Mouse (Mus musculus): ENCODE measurements around the gene Rab20. TPM values are rescaled to one million over a fixed set of nuclear protein-coding genes. Genes with fewer than 3 reads are reported as not detected.

Rab20 gene
- polyA plus RNA-seq, 1 experiment from 2014 or later: 0.99 TPM

DNA sequence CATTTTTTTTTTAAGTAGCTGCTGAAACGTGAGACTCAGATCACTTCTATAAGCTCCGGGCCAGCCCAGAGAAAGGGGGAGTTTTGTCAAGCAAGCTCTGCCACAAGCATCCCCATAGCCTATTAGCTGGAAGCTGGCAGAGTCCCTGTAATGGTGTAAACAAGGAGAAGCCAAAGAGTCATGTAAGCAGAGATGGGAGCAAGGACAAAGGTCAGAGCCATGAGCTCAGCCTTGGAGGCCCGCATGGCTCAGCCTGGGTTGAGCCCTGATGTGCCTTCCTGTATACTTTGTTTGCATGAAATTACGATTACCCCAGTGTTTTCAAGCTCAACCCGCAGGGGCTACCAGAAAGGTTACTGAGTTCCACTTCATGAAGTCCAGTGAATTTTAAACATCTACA lies 19.5 kb downstream of the Rab20 start:
- no peaks in the 10 kb centered on the region for H3K36me3 ChIP-seq
- DNase-seq (ENCODE audit: low spot score): no peak
- WGBS: 41% methylated on average over 5 of the region's 5 CpGs
- no peaks in the 10 kb centered on the region for H3K9me3 ChIP-seq (replicated peaks)
- H3K4me3 ChIP-seq: no peak overlapping the region
- no peaks in the 10 kb centered on the region for H3K27me3 ChIP-seq (ENCODE audit: low read depth, poor library complexity, severe bottlenecking)
- H3K4me1 ChIP-seq: peaks cover 15% of the 10 kb centered on the region
- H3K27ac ChIP-seq: no peak overlapping the region

DNA sequence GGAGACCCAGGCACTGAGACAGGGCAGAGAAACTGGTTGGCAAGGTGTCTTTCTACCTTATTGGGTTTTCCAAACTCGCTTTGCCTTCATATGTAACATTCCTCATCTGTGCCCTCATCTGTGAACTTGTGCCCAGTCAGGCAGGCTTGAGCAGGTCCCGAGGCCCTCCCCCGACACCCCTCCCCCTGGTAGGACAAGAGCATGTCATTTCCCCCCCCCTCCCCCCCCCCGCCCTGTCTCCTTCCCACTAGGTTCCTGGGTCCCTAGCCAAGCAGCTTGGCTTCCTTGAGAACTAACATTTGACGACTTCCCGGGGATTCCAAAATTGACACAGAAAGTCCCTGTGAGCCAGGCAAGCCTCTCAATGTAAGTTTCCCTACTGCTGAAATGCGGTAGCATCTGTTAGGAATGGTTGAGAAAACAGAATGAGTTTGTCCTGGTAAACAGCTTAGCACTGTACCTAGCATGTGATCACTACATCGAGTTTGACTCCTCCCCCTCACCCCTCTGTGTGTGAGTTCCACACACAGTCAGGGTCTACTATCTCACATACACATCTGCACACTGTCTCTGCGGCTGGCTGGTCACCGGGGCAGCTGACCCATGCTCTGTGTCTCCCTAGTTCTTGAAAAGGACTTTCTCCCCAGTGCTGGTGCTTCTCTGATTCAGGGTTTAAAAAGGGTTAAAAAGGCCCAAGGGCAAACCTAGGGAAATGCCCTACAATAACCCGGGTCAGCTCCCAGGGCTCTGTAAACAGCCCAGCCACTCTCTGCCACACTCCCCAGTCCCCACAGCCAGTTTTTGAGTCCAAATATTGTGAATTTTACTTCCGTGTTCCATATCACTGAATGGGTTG lies 20.3 kb downstream of the Rab20 start:
- Histone ChIP-seq H3K4me1 (peaks cover 15% of the 10 kb centered on the region), H3K9me3 (replicated peaks) (no peaks in the 10 kb centered on the region), H3K36me3 (no peaks in the 10 kb centered on the region), H3K27ac (no peak overlapping the region), H3K27me3 (ENCODE audit: low read depth, poor library complexity, severe bottlenecking) (no peaks in the 10 kb centered on the region), H3K4me3 (no peak overlapping the region)
- 47% methylated on average over 12 of the region's 12 CpGs for WGBS
- DNase-seq (ENCODE audit: low spot score): no peak

DNA sequence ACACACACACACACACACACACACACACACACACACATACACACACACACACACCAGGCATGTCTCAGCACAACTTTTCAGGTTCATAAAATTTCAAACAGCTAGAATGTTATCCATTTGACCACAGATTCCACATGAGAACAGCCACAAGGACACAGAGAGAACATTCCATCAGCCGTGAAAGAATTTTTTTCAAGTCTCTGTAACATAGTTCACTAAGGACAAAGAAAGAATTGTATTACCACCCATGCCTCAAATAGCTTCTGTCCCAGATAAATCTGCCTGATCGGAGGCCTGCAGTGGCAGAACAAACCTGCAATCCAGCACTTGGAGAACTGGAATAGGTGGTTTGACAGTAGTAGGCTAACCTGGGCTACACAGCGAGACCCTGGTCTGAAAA lies 21.2 kb downstream of the Rab20 start:
- Histone ChIP-seq H3K4me1 (peaks cover 15% of the 10 kb centered on the region), H3K27me3 (ENCODE audit: low read depth, poor library complexity, severe bottlenecking) (no peaks in the 10 kb centered on the region), H3K9me3 (replicated peaks) (no peaks in the 10 kb centered on the region), H3K36me3 (no peaks in the 10 kb centered on the region), H3K4me3 (no peak overlapping the region), H3K27ac (no peak overlapping the region)
- no peak for DNase-seq (ENCODE audit: low spot score)
- 87% methylated on average over 3 of the region's 3 CpGs for WGBS

DNA sequence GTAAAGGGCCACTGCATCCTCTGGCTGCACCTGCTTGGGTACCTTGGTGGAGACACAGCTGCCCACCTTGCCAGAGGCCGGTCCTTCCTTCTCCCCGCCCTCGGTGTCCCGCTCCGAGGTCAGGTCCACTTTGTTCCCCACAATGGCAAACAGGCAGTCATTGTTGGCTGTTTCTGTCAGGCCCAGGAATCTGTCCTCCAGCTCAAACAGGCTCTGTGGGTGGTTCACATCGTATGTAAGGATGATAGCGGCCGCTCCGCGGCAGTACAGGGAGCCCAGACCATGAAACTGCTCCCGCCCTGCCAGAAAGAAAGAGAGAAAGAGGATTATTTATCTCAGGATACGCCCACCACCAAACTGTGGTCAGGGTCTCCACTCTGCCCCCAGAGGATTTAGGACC lies 24.3 kb downstream of the Rab20 start:
- Histone ChIP-seq H3K4me1 (peaks cover 24% of the 10 kb centered on the region), H3K4me3 (no peak overlapping the region), H3K36me3 (no peaks in the 10 kb centered on the region), H3K9me3 (replicated peaks) (no peaks in the 10 kb centered on the region), H3K27me3 (ENCODE audit: low read depth, poor library complexity, severe bottlenecking) (no peaks in the 10 kb centered on the region), H3K27ac (0 out of 2 replicates have a peak overlapping the region, but pooled peaks have one; percentile 16)
- DNase-seq (ENCODE audit: low spot score): no peak
- WGBS: 78% methylated on average over 12 of the region's 12 CpGs

DNA sequence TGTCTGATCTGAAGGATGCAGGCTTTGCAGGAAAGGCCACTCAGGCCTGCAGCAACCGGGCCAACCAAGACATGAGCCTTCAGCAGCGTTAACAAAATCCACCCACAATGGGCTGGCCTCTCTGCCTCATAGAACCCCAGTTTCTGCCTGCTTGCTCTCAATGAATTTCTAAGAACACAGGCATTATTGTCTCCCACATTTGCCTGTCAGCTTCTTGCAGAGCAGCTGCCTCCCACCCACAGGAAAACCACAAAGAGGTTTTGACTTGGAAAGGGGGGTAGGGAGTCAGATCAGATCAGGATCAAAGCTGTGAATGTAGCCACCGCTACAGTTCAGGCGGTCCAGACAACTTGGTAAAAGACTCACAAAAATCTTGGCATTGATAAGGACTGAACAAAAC lies 25.5 kb downstream of the Rab20 start:
- 70% methylated on average over 4 of the region's 4 CpGs for WGBS

DNA sequence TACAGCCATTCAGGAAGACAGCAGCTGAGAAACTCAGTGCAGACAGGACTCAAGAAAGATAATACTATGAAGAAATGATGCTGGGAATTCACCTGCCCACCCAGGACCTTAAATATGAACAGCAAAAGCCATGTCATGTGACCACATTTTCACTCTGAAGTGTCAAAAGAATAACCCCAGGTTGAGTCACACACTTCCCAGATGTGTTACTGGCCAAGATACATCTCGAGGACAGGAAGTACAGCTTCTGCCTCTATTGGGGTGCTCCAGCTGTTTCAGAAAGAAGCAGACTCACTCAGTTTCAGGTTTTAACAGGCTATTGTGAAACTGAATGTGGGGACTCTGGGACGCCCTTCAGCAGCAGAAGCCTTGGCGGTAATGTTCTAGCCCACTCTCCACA lies 26.0 kb downstream of the Rab20 start:
- H3K36me3 ChIP-seq: peaks cover 16% of the 10 kb centered on the region
- peaks cover 10% of the 10 kb centered on the region for H3K4me1 ChIP-seq
- DNase-seq (ENCODE audit: low spot score): no peak
- 84% methylated on average over 3 of the region's 3 CpGs for WGBS
- no peak overlapping the region for H3K4me3 ChIP-seq
- H3K9me3 ChIP-seq (replicated peaks): no peaks in the 10 kb centered on the region
- H3K27ac ChIP-seq: no peak overlapping the region
- no peaks in the 10 kb centered on the region for H3K27me3 ChIP-seq (ENCODE audit: low read depth, poor library complexity, severe bottlenecking)

More for the DNA sequence above, 25.5 kb downstream of the Rab20 start:
- Histone ChIP-seq H3K27ac (no peak overlapping the region), H3K27me3 (ENCODE audit: low read depth, poor library complexity, severe bottlenecking) (no peaks in the 10 kb centered on the region), H3K4me3 (no peak overlapping the region), H3K36me3 (peaks cover 12% of the 10 kb centered on the region), H3K4me1 (peaks cover 14% of the 10 kb centered on the region), H3K9me3 (replicated peaks) (no peaks in the 10 kb centered on the region)
- no peak for DNase-seq (ENCODE audit: low spot score)

DNA sequence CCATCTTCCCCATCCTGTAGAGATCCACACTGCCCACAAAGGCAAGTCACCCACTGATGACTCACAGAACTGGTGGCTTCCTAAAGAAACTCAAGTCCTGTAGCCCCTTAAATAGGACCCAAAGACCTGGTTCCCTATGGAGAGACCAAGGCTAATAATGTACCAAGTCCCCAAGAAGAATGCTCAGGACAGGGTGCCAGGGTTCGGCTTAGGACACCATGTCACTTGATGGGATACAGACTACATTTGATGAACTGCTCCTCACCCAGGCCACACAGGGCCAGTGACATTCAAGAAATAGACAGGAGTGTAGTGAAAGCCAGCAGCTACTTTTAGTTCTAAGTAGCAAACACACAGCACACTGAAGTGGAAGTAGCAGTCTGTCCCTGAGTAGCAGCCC lies 26.4 kb downstream of the Rab20 start:
- peaks cover 19% of the 10 kb centered on the region for H3K36me3 ChIP-seq
- H3K4me1 ChIP-seq: peaks cover 10% of the 10 kb centered on the region
- 95% methylated on average over 1 of the region's 1 CpGs for WGBS
- no peak overlapping the region for H3K27ac ChIP-seq
- H3K27me3 ChIP-seq (ENCODE audit: low read depth, poor library complexity, severe bottlenecking): no peaks in the 10 kb centered on the region
- DNase-seq (ENCODE audit: low spot score): no peak
- no peaks in the 10 kb centered on the region for H3K9me3 ChIP-seq (replicated peaks)
- H3K4me3 ChIP-seq: no peak overlapping the region

DNA sequence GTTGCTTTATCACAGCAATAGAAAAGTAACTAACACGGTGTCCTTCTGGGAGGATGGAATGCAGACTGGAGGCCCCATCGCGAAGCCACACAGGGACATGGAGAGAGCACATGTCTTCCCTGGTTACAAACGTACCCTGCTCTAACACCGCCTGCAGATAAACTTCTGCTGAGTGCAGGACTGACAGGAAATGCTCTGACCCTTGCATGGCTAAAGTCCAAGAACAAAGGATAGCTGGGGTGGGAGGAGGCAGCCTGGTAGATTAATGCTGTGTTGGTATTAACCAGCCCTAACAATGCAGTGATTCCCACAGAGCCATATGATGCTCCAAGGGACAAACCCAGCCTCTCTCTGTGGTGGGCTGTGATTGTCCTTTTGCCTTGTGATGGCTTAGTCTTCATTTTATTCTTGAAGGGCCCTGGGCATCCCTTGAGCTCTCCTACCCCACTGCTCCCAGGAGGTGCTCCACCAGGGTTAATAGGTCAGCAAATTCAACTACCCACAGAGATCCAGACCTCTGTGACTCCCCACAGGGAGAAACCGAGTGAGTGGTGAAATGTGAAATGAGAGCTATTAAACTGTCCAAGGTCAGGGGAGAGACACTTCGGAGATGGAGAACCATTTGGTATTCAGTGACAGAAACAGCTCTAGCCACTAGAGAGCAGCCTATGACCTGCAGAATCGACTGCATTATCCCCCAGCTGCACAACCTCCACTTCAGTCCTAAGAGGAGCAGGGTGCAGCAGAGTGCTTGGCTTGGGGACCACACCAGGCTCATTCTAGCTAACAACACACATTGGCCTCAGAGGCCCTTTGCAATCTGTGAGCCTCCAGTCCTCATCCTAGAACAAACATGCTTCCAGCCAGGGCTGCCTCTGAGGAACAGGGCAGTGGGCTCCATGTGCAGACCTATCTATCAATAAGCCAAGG lies 28.1 kb downstream of the Rab20 start:
- peak overlapping the region; percentile 31 for H3K27ac ChIP-seq
- no peaks in the 10 kb centered on the region for H3K27me3 ChIP-seq (ENCODE audit: low read depth, poor library complexity, severe bottlenecking)
- DNase-seq (ENCODE audit: low spot score): no peak
- peaks cover 10% of the 10 kb centered on the region for H3K4me1 ChIP-seq
- no peak overlapping the region for H3K4me3 ChIP-seq
- WGBS: 45% methylated on average over 8 of the region's 8 CpGs
- H3K36me3 ChIP-seq: peaks cover 35% of the 10 kb centered on the region
- no peaks in the 10 kb centered on the region for H3K9me3 ChIP-seq (replicated peaks)

DNA sequence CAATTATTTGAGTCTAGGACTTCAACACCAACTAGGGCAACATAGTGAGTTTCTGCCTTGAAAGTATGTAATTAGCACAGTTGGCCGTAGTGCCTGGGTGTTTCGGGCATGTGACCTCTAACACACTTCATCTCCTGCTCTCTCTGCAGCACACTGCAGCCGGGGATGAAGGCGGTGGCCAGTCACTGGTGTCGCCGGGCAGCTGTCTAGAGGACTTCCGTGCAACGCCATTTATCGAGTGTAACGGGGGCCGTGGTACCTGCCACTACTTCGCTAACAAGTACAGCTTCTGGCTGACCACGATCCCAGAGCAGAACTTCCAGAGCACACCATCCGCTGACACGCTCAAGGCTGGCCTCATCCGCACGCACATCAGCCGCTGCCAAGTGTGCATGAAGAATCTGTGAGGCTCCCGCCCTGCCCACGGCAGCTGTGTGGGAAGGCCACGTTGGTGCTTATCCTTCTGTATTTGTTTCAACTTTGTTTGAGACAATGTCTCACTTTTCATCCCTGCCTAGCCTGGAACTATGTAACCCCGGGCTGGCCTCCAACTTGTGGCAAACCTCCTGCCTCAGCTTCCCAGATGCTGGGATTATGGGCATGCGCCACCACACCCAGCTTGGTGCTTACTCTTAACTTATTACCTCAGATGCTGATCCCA lies 30.5 kb downstream of the Rab20 start:
- Histone ChIP-seq H3K4me3 (no peak overlapping the region), H3K27ac (no peak overlapping the region), H3K36me3 (peaks cover 59% of the 10 kb centered on the region), H3K27me3 (ENCODE audit: low read depth, poor library complexity, severe bottlenecking) (no peaks in the 10 kb centered on the region), H3K9me3 (replicated peaks) (no peaks in the 10 kb centered on the region), H3K4me1 (peaks cover 10% of the 10 kb centered on the region)
- DNase-seq (ENCODE audit: low spot score): no peak
- WGBS: 94% methylated on average over 23 of the region's 23 CpGs

DNA sequence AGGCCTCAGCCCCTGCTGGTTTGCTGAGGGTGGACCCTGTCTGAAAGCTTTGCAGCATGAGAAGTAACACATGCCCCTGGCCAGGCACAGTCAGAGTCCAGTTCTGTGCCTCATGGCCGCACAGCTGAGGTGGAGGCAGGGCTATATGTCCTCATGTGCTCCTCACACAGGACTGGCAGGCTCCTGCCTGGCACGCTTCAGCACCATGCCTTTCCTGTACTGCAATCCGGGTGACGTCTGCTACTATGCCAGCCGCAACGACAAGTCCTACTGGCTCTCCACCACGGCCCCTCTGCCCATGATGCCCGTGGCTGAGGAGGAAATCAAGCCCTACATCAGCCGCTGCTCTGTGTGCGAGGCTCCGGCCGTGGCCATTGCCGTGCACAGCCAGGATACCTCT lies 32.7 kb downstream of the Rab20 start:
- H3K27me3 ChIP-seq (ENCODE audit: low read depth, poor library complexity, severe bottlenecking): no peaks in the 10 kb centered on the region
- 94% methylated on average over 13 of the region's 13 CpGs for WGBS
- no peaks in the 10 kb centered on the region for H3K9me3 ChIP-seq (replicated peaks)
- H3K27ac ChIP-seq: no peak overlapping the region
- DNase-seq (ENCODE audit: low spot score): no peak
- peaks cover 82% of the 10 kb centered on the region for H3K36me3 ChIP-seq
- no peak overlapping the region for H3K4me3 ChIP-seq
- H3K4me1 ChIP-seq: peaks cover 7% of the 10 kb centered on the region

DNA sequence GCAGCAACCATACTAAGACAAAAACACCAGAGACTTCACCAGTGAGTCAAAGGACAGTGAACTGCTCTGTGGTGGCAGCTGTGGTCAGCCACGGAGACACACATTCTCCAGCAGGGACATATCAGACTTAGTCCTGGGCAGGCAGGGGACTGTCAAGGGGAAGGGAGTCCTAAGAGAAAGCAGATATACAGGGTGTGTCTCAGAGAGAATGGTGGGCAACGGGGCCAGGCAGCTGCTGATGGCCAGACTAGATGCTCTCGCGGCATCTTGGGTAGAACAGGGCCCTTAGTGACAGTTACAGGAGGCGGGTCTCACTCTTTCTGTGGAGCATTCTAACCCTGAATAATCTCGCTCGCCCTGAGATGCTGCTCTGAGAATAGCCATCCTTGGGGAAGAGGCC lies 34.3 kb downstream of the Rab20 start:
- Histone ChIP-seq H3K27me3 (ENCODE audit: low read depth, poor library complexity, severe bottlenecking) (no peaks in the 10 kb centered on the region), H3K27ac (no peak overlapping the region), H3K4me3 (no peak overlapping the region), H3K9me3 (replicated peaks) (no peaks in the 10 kb centered on the region), H3K36me3 (peaks cover 97% of the 10 kb centered on the region), H3K4me1 (no peaks in the 10 kb centered on the region)
- WGBS: 86% methylated on average over 7 of the region's 7 CpGs
- DNase-seq (ENCODE audit: low spot score): no peak

DNA sequence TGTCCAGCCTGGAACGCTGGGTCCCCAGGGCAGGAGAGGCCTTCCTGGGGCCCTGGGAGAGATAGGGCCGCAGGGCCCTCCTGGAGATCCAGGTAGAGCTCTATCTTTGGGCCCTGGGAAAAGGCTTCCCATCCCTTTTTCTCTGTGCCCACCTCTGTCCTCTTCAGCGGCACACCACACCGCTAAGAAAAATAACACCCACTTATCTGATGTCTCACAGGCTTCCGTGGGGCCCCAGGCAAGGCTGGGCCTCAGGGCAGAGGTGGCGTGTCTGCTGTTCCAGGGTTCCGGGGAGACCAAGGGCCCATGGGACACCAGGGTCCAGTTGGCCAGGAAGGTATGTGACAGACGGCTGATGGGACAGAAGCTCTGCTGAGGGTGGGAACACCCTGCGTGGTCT lies 34.9 kb downstream of the Rab20 start:
- H3K9me3 ChIP-seq (replicated peaks): no peaks in the 10 kb centered on the region
- no peaks in the 10 kb centered on the region for H3K27me3 ChIP-seq (ENCODE audit: low read depth, poor library complexity, severe bottlenecking)
- no peak for DNase-seq (ENCODE audit: low spot score)
- no peak overlapping the region for H3K27ac ChIP-seq
- WGBS: 90% methylated on average over 9 of the region's 9 CpGs
- H3K4me1 ChIP-seq: no peaks in the 10 kb centered on the region
- peaks cover 97% of the 10 kb centered on the region for H3K36me3 ChIP-seq
- H3K4me3 ChIP-seq: no peak overlapping the region

DNA sequence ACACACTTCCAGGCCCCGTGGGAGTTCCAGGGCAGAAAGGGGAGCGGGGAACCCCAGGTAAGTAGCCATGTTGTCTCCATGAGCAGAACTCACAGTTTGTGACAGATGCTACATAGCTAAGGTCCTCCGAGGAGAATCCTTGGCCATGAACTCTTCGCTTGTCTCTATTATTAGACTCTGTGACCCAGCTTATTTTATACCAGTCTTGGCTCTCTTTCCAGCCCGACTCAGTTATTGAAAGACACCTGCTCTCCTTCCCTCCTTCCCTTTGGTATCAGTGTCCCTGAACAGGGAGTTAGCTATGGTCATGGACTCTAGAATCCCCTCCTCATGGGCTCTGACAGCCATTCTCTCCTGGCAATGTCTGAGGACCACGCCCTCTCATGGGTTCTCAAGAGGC lies 37.2 kb downstream of the Rab20 start:
- Histone ChIP-seq H3K36me3 (peaks cover 98% of the 10 kb centered on the region), H3K4me3 (no peak overlapping the region), H3K9me3 (replicated peaks) (no peaks in the 10 kb centered on the region), H3K27ac (no peak overlapping the region), H3K4me1 (no peaks in the 10 kb centered on the region), H3K27me3 (ENCODE audit: low read depth, poor library complexity, severe bottlenecking) (no peaks in the 10 kb centered on the region)
- DNase-seq (ENCODE audit: low spot score): no peak
- 94% methylated on average over 6 of the region's 6 CpGs for WGBS
